Mouse (Mus musculus) Muller cell, postnatal 12 days (primary cell): ENCODE data around the gene Zbtb37.
"Not testable (repeated sequence)": the region's sequence is repeated elsewhere in the genome, so short reads cannot be mapped to it uniquely, and the experiment has no call there.

Experiments
- DNase-seq: peaks from one replicate; pipeline ENCODE4 v3.0.0-alpha.2; 2015; ENCODE audit errors: inconsistent ontology term

Zbtb37 gene

GRCm38 (mm10) chr1:161033856-161034434 lies 704 bp downstream of the Zbtb37 start:
- DNase-seq = no peak

- DNase-seq = no peak
Measured at GRCm38 (mm10) chr1:161032345-161032744, 2.3 kb downstream of the Zbtb37 start.

GRCm38 (mm10) chr1:161031881-161032280 lies 2.8 kb downstream of the Zbtb37 start:
- DNase-seq = no peak

GRCm38 (mm10) chr1:161030058-161030457 lies 4.6 kb downstream of the Zbtb37 start:
- no peak for DNase-seq

- not testable (repeated sequence) for DNase-seq
Measured at GRCm38 (mm10) chr1:161028427-161028826, 6.2 kb downstream of the Zbtb37 start.

GRCm38 (mm10) chr1:161027196-161027595 lies 7.5 kb downstream of the Zbtb37 start:
- DNase-seq = no peak

- no peak for DNase-seq
Measured at GRCm38 (mm10) chr1:161025410-161026210, 9.0 kb downstream of the Zbtb37 start.

- DNase-seq = no peak
Measured at GRCm38 (mm10) chr1:161020051-161020450, 14.6 kb downstream of the Zbtb37 start.

GRCm38 (mm10) chr1:161016378-161016777 lies 18.3 kb downstream of the Zbtb37 start:
- no peak for DNase-seq

GRCm38 (mm10) chr1:161010436-161010835 lies 24.2 kb downstream of the Zbtb37 start:
- DNase-seq = no peak

GRCm38 (mm10) chr1:161008038-161008437 lies 26.6 kb downstream of the Zbtb37 start:
- no peak for DNase-seq

GRCm38 (mm10) chr1:161006471-161006870 lies 28.2 kb downstream of the Zbtb37 start:
- DNase-seq = no peak

- DNase-seq = no peak
Measured at GRCm38 (mm10) chr1:161005526-161005925, 29.1 kb downstream of the Zbtb37 start.

- peak; percentile 1 for DNase-seq
Measured at GRCm38 (mm10) chr1:161004942-161005341, 29.7 kb downstream of the Zbtb37 start.

- no peak for DNase-seq
Measured at GRCm38 (mm10) chr1:160993851-160994250, 40.8 kb downstream of the Zbtb37 start.

GRCm38 (mm10) chr1:160989395-160989794 lies 45.3 kb downstream of the Zbtb37 start:
- DNase-seq = no peak

GRCm38 (mm10) chr1:160986881-160987635 lies 47.6 kb downstream of the Zbtb37 start:
- no peak for DNase-seq

GRCm38 (mm10) chr1:160985477-160985876 lies 49.2 kb downstream of the Zbtb37 start:
- DNase-seq = no peak

- not testable (repeated sequence) for DNase-seq
Measured at GRCm38 (mm10) chr1:160984731-160985130, 49.9 kb downstream of the Zbtb37 start.

- no peak for DNase-seq
Measured at GRCm38 (mm10) chr1:160982887-160983286, 51.8 kb downstream of the Zbtb37 start.

- no peak for DNase-seq
Measured at GRCm38 (mm10) chr1:160981337-160981736, 53.3 kb downstream of the Zbtb37 start.

GRCm38 (mm10) chr1:160980537-160981234 lies 54.0 kb downstream of the Zbtb37 start:
- DNase-seq = no peak
